Mouse (Mus musculus): ENCODE data around the gene Cradd.

- no peak for TF ChIP-seq CTCF (IDR thresholded peaks at IDR 0.05; ENCODE audit: extremely low read depth, insufficient read length, insufficient replicate concordance, low read depth, low read length)
- TF ChIP-seq POLR2A (IDR thresholded peaks at IDR 0.05; ENCODE audit: low read depth, low read length) = no peak
Observed at GRCm38 (mm10) chr10:95201514-95201913, 122.4 kb downstream of the Cradd start.

Measured in small intestine, adult 2 months (tissue).